Mouse (Mus musculus) cerebellum, postnatal 10 days (tissue): Measurements from ENCODE around the gene Rgl2.
A peak's percentile ranks its signal among the peaks of the same experiment; 100 is the strongest.
"Not testable (repeated sequence)": the region's sequence is repeated elsewhere in the genome, so short reads cannot be mapped to it uniquely, and the experiment has no call there.

ENCODE experiments used
- DNase-seq, 2 experiments: peaks; one replicate each; pipeline ENCODE4 v3.0.0; 2021; ENCODE audit warnings: mixed read lengths in 2 of 2

Rgl2 gene

DNA sequence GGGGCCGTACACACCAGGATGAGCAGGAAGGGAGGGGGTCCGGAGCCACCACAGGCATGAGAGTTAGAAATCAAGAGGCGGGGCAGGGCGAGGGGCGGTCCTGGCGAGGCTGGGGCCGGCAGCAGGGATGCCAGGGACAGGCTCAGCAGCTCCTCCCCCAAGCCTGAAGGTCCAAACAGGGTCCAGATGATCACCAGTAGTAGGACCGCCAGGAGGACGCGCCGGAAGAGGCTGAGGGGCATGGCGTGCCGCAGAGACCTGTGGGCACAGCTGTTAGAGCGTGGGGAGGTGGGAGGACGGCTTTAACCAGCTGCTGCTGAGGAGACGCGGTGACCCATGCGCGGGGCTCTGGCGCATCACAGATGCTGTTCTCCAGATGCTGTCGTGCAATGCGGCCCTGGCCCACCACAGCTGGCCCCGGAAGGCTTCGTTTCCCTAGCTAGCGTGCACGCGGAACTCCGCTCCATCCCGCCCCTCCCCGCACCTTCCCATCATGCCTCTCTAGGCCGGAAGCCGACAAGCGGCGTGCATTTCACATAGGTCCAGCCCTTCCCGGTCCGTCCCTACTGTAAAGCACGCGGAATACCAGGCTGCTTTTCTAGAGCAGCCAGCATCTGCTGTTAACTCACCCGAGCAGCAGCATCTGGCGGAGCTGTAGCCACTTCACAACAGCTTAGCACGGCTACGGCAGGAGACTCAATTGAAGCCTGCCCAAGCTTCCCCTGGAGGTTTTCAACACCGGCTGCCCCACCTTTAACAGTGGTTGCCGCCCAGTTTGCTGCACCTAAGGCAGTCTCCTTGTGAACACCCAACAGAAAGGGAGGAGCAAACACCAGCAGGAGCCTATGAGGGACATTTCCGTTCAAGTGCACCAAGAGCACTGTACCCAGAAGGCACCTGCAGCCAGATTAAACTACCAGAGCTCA is 21.9 kb downstream of the Rgl2 start, which contains the start of gene B3galt4:
Gene B3galt4, minus strand, starts transcription at position 468 of the 926 bp plus-strand sequence.
- DNase-seq: peak; percentile 91

DNA sequence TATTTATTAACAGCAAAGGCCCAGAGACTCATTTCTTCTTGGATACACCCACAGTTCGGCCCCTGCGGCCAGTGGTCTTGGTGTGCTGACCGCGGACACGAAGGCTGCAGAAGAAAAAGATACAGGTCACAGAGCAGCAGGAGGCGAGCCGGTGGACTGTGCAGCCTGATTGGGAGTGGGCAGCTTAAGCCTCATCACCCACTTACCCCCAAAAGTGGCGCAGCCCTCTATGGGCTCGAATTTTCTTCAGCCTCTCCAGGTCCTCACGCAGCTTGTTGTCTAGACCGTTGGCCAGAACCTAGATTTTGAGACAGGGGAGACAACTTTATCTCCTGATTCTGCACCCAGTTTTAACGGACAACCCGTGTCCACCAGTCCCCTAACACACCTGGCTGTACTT is 22.7 kb downstream of the Rgl2 start:
- DNase-seq: not testable (repeated sequence)

DNA sequence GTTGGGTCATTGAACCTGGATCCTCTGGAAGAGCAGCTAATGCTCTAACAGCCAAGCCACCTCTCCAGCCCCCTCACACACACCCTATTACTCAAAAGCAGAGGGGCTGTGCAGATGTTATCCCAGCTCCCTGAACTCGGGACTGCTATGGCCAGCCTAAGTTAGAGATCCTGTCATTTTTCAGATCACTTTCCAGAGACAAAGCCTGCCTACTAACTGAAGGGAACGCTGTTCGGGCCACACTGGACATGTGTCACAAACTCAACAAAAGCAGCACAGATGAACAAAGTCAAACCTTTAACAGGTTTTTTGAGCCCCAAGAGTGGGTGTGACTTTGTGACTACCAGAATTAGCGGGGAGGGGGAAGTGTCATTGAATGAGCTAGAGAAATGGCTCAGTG is 23.5 kb downstream of the Rgl2 start:
- no peak for DNase-seq

DNA sequence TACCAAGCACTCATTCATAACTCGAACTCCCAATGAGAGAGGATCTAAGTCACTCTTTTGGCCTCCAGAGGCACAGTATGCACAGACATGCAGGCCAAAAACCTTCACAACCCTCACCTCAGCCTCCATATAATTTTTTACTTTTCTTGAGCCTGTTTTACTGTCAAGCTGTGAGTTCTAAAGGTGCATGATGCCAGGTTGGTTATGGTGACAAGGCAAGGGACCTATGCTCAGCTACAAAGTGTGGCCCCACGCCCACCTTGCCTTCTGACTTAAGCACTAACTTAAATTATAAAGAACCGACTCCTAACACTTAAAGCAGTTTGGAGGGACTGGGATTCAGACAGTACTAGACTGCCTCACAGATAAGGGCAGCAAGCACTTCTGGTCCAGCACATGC is 24.0 kb downstream of the Rgl2 start:
- DNase-seq: no peak

DNA sequence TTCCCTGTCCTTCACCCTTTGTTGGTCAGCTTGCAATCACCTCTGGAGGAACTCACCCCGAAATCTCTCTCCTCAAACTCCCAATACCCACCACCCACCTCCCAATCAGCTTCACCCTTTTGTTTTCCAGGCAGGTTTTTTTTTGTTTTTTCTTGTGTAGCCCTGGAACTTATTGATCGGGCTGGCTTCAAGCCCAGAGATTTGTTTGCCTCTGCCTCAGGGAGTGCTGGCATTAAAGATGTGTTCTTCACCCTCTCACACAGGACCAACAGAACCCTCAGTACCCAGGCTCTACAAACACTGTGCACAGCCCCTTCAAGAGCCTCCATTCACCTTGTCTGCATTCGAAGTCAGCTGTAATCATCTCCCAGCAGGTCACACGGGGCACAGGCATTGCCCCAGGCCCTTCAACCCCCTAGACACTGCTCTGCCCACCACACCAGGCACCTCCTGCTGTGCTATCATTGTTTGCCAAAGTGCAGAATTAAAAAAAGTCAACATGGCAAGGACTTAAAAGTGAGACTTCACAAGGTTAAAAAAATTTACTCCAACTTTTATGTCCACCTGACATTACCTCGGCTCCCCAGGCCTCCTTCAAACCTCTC is 24.7 kb downstream of the Rgl2 start:
- no peak for DNase-seq

DNA sequence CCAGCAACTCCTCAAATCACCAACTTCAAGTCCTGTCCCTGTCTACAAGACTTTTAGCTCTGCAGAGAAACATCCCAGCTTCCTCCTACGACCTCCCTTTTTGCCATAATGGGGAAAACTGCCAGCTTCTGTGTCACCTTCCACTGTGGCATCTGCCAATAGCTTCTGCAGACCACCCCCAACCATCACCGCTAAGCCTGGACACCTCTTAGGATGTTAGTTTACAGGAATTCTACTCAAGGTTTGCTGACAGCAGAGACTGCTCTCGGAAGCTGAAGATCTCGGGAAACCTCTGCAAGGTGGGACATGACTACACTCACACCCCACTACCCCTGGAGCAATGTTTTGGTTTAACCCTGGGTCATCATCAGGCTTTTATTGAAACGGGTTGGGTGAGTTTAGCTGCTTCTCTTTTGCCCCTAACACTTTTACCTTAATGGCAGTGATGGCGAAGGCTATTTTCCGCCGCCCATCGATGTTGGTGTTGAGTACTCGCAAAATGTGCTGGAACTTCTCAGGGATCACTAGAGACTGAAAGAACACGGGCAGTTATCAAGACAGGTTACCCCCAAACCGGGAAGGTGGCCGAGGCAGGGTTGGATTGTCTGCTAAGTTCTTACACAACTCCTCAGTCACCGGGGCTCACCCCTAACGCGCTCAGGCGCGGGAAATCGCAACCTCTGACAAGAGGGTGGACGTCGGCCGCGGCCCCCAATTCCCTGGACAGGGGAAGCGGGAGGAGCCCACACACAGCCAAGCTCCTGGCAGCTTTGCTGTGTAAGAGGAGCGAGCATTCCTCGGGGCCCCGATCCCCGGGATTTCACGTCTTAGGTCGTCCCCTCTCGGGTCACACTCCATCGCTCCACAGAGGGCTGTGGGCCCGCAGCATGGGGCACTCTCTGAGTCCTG is 25.6 kb downstream of the Rgl2 start:
- DNase-seq: no peak

DNA sequence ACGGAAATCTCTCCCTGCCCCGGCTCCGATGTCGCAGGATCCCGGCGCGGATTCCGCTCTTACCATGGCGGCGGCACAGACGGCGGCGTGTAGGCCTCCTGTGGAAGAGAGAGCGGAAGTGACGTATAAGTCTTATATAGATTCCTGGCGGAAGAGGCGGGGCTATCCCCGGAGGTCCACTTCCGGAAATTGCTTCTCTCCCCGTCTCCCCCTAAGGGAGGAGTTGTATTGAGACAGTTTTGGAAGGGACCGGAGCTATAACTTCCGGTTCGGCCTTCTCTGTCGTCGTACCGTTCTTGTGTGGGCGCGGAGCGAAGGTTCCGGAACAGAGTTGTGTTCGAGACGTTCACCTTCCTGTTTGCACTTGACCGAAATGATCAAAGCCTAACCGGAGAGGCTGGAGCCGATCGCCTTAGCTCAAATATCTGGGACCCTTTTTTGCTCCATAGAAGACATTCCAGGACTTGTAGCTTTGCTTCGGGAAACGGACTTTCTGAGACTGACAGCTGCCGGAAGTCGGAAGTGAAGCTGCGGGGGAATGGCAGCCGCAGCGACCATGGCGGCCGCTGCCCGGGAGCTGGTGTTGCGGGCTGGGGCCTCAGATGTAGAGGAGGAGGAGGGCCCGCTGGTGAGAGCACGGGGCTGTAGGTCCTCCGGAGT is 26.3 kb downstream of the Rgl2 start, which contains the start of the genes Vps52 and Rps18:
Gene Vps52, plus strand, starts transcription at position 258 of the 660 bp plus-strand sequence.
Gene Rps18, minus strand, starts transcription at position 447 of the 660 bp plus-strand sequence.
- DNase-seq: peak; percentile 97 to 99

DNA sequence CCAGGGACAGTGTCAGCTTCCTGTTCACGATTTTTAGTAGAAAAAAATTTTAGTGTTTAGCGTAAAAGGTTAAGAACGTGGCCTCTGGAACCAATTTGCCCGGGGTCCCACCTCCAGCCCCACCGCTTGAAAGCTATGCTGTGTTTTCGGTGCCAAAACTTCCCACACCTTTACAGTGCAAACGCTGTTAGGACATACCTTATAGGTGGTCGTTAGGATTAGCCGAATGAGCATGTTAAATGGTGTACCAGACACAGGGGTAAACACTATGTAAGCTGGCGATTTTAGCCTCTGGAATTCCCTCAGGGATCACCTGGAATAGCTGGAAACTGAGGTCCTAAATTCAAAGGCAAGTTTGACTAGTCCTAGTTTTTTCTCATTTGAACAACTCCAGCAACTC is 27.0 kb downstream of the Rgl2 start:
- no peak for DNase-seq

DNA sequence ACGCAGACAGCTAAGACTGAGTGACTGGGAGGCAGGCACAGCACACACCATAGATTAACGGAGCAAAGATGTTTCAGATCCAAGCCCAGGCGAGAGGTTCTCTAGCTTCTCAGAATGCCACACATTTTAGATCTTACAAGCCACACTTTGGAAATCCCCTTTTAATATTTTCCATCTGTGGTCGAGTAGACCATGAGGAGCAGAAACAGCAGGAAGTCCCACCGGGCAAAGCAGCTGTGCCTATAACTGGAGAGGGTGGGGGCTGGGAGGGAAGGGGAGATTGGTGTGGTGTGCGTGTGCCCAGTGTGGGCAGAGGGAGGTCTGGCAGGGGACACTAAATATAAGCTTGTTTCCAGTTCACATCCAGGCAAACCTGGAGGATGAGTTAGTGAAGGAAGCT is 28.1 kb downstream of the Rgl2 start:
- DNase-seq: no peak

DNA sequence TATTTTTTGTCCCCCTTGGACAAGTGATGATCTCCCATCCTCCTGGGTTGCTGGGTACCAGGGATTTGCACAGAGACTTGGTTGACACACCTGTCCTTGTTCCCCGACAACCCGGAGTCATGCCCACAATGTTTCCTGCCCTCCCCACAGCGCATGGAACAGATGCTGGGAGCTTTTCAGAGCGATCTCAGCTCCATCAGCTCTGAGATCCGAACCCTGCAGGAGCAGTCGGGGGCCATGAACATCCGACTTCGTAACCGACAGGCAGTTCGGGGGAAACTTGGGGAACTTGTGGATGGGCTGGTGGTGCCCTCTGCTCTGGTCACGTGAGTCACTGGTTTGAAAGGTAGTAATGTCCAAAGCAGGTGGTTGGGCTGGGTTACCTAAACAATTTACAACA is 29.1 kb downstream of the Rgl2 start:
- no peak for DNase-seq

DNA sequence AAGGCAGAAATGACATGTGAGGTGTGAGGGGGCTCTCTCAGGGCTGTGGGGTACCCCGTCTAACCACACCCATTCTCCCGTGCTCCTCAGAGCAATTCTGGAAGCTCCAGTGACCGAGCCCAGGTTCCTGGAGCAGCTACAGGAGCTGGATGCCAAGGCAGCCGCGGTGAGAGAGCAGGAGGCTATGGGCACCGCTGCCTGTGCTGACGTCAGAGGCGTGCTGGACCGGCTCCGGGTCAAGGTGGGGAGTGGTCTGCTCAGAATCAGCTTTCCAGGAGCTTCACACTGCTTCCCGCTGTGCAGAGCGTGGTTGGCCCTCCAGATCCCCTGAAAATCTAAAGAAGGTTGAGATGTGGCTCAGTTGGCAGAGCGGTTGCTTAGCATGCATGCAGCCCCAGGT is 29.8 kb downstream of the Rgl2 start:
- no peak for DNase-seq

DNA sequence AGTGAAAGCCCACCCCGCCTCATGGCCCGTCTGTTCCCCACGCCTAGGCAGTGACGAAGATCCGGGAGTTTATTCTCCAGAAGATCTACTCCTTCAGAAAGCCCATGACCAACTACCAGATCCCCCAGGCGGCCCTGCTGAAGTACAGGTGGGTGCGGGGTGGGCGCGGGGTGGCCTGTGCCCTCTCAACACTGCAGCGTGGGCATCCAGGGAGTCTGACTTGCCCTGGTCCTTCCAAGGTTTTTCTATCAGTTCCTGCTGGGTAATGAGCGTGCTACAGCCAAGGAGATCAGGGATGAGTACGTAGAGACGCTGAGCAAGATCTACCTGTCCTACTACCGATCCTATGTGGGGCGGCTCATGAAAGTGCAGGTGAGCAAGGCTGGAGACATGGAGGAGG is 30.6 kb downstream of the Rgl2 start:
- DNase-seq: no peak

DNA sequence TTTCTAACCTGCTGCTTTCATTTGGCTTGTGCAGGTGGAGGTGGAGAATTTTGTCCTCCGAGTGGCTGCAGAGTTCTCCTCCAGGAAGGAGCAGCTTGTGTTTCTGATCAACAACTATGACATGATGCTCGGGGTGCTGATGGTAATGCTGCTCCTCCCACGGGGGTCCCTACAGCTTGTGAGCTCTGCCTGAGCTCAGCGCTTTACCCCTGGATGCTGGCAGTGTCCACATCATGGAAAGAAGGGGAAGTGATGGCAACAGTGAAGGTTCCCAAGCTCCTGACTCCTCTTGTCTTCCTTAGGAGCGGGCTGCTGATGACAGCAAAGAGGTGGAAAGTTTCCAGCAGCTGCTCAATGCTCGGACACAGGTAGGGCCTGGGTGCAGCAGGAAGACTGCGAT is 33.5 kb downstream of the Rgl2 start:
- no peak for DNase-seq

DNA sequence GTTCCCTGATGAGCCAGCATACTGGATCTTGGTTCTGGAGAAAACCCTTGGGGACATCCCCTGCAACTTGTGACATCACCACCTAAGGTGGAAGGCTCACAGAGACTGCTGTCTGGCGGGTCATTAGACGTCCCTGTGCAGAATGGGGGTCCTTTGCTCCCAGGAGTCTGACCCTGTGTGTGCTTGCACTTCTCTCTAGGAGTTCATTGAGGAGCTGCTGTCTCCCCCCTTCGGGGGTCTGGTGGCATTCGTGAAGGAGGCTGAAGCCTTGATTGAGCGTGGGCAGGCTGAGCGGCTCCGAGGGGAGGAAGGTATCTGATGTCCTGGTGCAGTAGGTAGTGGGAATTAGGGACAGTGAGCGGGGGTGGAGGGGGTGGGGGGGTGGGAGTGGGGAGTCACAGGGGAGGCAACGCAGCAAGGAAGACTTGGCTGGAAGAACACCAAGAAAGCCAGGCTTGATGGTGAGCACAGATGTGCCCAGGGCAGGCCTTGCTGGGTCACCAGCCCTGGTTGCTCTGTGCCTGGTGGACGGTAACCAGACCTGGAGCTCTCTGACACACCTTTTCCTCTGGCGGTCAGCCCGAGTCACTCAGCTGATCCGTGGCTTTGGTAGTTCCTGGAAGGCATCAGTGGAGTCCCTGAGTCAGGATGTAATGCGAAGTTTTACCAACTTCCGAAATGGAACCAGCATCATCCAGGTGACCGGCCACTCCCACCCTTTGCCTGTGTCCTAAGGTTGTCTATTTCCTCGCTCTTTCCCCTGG is 35.9 kb downstream of the Rgl2 start:
- no peak for DNase-seq

DNA sequence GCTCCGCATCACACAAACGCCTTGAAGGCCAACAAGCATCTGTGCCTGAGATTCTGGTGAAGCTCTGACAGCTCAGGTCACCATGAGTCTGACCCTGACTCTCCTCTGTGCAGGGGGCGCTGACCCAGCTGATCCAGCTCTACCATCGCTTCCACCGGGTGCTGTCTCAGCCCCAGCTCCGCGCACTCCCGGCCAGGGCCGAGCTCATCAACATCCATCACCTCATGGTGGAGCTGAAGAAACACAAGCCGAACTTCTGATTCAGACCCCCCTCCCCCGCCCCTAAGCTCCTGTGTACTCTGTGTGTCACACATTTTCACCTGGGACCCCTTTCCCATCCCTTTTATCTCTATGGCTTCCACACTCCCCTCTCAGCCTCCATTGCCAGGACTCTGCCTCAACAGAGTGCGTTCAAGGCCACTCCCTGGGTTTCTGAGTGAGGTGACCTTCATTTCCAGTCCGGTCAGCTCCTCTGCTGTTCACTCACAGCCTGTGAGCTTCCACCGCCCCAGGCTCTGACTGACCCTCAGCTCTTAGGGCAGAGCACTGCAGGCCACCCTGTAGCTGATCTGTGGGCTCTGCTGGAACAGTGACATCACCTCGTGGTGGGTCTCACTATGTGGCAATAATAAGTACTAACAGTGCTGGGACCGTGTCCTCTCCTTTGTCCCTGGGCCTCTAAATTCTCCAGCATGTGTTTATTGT is 36.7 kb downstream of the Rgl2 start:
- no peak for DNase-seq

DNA sequence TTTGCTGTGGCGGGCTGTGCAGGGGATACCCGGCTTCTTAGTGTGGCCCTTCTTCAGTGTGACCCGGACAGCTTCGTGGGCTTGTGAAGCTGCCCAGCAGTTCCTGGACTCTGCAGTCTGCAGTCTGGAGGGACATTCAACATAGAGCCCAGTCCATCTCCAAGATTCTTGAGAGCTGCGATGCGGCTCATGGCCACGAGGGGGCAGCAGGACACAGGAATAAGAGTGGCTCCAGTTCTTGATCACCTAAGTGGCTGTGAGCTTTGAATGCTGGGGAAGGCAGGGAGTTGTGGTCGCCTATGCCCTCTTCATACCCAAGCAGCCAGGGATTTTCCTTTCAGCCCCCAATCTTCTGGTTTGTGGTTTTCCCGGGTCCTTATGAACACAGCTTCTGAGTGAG is 39.1 kb downstream of the Rgl2 start:
- DNase-seq: peak; percentile 87 to 89

DNA sequence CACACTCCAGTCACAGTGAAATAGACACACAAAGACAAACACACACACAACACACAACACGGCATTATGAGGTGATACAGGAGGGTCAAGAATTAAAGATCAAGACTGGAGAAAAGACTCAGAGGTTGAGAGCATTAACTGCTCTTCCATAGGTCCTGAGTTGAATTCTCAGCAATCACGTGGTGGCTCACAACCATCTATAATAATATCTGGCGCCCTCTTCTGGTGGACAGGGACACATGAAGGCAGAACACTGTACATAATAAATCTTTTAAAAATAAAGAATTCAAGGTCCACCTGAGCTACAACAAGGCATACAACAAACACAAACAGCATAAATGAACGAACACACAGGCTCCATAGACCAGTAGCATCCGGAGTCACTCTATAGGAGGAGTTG is 39.6 kb downstream of the Rgl2 start:
- peak; percentile 62 to 85 for DNase-seq

DNA sequence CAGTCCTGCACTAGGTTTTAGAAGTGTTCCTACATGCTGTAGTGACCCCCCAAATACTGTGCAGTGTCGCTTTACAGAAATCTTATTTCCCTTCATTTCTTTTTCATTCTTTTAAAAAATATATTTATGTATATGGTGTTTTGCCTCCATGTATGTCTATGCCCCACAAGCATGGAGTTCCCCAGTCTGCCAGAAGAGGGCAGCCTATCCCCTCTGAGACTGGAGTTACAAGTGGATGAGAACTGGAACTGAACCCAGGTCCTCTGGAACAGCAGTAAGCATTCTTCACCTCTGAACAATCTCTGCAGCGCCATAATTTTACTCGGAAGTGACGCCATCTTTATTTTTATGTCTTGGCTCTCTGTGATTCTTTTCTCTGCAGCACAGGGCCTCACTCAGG is 40.1 kb downstream of the Rgl2 start:
- peak in 1 of 2 experiments; percentile 29 for DNase-seq

DNA sequence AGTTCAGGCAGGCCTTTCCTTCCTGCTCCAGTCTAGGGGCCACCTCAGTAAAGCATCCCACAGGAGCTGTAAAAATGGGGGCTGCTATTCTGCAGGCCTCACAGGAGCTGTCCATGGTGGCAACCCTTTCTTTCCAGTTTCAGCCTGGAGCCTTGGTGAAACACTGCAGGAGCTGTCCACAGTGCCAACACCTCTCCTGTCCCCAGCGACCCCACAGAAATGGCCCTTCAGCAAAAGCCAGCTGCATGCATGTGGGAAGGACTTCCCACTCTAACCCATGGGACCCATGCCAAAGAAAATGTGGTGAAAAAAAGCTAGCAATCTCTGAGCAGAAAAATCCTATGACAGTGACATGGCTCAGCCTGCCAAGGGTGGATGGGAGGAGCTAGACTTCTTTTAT is 43.3 kb downstream of the Rgl2 start:
- DNase-seq: no peak

DNA sequence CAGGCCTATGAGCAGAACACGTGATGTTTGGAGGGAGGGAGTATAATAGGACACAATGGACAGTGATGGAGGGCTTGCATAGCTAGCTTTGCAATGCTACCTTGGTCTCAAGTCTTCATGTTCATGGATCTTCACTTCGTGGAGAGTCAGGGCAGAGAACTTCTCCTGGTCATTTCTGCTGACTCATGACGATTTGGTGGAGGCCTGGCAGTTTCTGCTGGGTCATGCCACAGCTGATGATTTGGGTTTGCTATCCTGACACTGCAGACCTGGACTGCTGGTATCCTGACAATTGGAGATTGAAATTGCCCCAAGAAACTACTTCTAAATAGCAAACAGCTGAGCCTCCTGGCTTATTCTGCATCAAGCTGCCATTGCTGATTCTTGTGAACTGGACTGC is 44.2 kb downstream of the Rgl2 start:
- no peak for DNase-seq
